Mouse (Mus musculus) forebrain, postnatal 0 days (tissue): ENCODE data around the gene Dab2ip. TPM values are rescaled to one million over a fixed set of nuclear protein-coding genes. Genes with fewer than 3 reads are reported as not detected.

Experiments
- ATAC-seq: fragments of 200-750 bp; cut with Nextera tagmentation; 2 replicates; pipeline ENCODE4 v1.8.0; 2017; ENCODE audit warnings: mild to moderate bottlenecking, moderate library complexity
- DNase-seq: peaks from one replicate; pipeline ENCODE4 v3.0.0-alpha.2; 2015
- H3K27ac ChIP-seq: fragments of 300-500 bp; sonication (generic); 2 replicates; pipeline ENCODE4 v1.5.1; 2014; ENCODE audit warnings: low read depth, mild to moderate bottlenecking, antibody characterized with exemption, low read length, moderate library complexity, mixed read lengths
- H3K27me3 ChIP-seq: fragments of 300-500 bp; sonication (generic); 2 replicates; pipeline ENCODE4 v1.6.1; 2014; ENCODE audit warnings: mild to moderate bottlenecking, low read length, mixed read lengths; ENCODE audit not compliant: insufficient read depth
- H3K36me3 ChIP-seq: fragments of 300-500 bp; sonication (generic); 2 replicates; pipeline ENCODE4 v1.6.1; 2014; ENCODE audit warnings: mild to moderate bottlenecking, moderate library complexity; ENCODE audit not compliant: insufficient read depth
- H3K4me1 ChIP-seq: fragments of 300-500 bp; sonication (generic); 2 replicates; pipeline ENCODE4 v1.6.1; 2014; ENCODE audit warnings: antibody characterized with exemption; ENCODE audit not compliant: insufficient read depth
- H3K4me2 ChIP-seq: fragments of 300-500 bp; sonication (generic); 2 replicates; pipeline ENCODE4 v1.6.1; 2014; ENCODE audit warnings: low read depth, mild to moderate bottlenecking, moderate library complexity
- H3K4me3 ChIP-seq: fragments of 300-500 bp; sonication (generic); 2 replicates; pipeline ENCODE4 v1.5.1; 2014; ENCODE audit warnings: low read depth, low read length, mixed read lengths
- H3K9ac ChIP-seq: fragments of 300-500 bp; sonication (generic); 2 replicates; pipeline ENCODE4 v1.6.1; 2014; ENCODE audit warnings: mild to moderate bottlenecking
- H3K9me3 ChIP-seq: fragments of 300-500 bp; sonication (generic); 2 replicates; pipeline ENCODE4 v1.6.1; 2016; ENCODE audit warnings: low read length
- CTCF ChIP-seq: sonication (generic); IDR thresholded peaks from 2 replicates; pipeline ENCODE4 v1.5.1; 2016; ENCODE audit warnings: antibody characterized with exemption, control low read depth, low read depth
- WGBS: fragments of 180-500 bp; shearing (Covaris S2); extraction: QIAGEN DNeasy Blood & Tissue Kit; methylation state at CpG from one replicate; pipeline ENCODE4 v1.1.7; 2014; 5-methylcytosine and 5-hydroxymethylcytosine counted together
- polyA plus RNA-seq: library from polyadenylated mRNA; unstranded; fragments of >200 nt; fragmentation: Nextera tagmentation; extraction: Ambion mirVana; gene quantifications from 2 replicates; pipeline ENCODE4 v1.2.1, GENCODE M21; 2015
- total RNA-seq: library from RNA; depleted of rRNA; stranded (reverse); fragments of >200 nt; gene quantifications from 2 replicates; pipeline ENCODE4 v1.2.3, GENCODE M21; 2014

The Dab2ip gene
- total and polyA plus RNA-seq, 2 experiments from 2014 or later = 65.4 to 119 TPM

GRCm38 (mm10) chr2:35756467-35756866 lies 198.4 kb downstream of the Dab2ip start:
- ATAC-seq (no peak), DNase-seq (no peak)
- no peak overlapping the region for H3K27ac ChIP-seq
- H3K4me1 ChIP-seq = no peaks in the 10 kb centered on the region
- no peak overlapping the region for H3K4me2 ChIP-seq
- no peaks in the 10 kb centered on the region for H3K36me3 ChIP-seq
- 88% methylated on average over 7 of the region's 7 CpGs for WGBS
- H3K9ac ChIP-seq = no peak overlapping the region
- H3K9me3 ChIP-seq = no peaks in the 10 kb centered on the region
- no peak for TF ChIP-seq CTCF
- H3K4me3 ChIP-seq = no peak overlapping the region
- H3K27me3 ChIP-seq = no peaks in the 10 kb centered on the region

- Histone ChIP-seq H3K9ac (no peak overlapping the region), H3K27me3 (no peaks in the 10 kb centered on the region), H3K27ac (0 out of 2 replicates have a peak overlapping the region, but pooled peaks have one; percentile 9), H3K4me1 (no peaks in the 10 kb centered on the region), H3K4me3 (no peak overlapping the region), H3K36me3 (no peaks in the 10 kb centered on the region), H3K4me2 (no peak overlapping the region), H3K9me3 (no peaks in the 10 kb centered on the region)
- WGBS = 56% methylated on average over 8 of the region's 8 CpGs
- DNase-seq (no peak), ATAC-seq (peak; percentile 50; the same call in 1 of the 2 replicates)
- TF ChIP-seq CTCF = no peak
Measured at GRCm38 (mm10) chr2:35760352-35760751, 202.3 kb downstream of the Dab2ip start.

GRCm38 (mm10) chr2:35760867-35761266 lies 202.8 kb downstream of the Dab2ip start:
- no peak for TF ChIP-seq CTCF
- DNase-seq (no peak), ATAC-seq (peak; percentile 57)
- H3K9me3 ChIP-seq = no peaks in the 10 kb centered on the region
- no peak overlapping the region for H3K9ac ChIP-seq
- no peak overlapping the region for H3K4me2 ChIP-seq
- no peaks in the 10 kb centered on the region for H3K27me3 ChIP-seq
- 0 out of 2 replicates have a peak overlapping the region, but pooled peaks have one; percentile 9 for H3K27ac ChIP-seq
- H3K4me1 ChIP-seq = no peaks in the 10 kb centered on the region
- no peaks in the 10 kb centered on the region for H3K36me3 ChIP-seq
- no peak overlapping the region for H3K4me3 ChIP-seq

- H3K4me1 ChIP-seq = no peaks in the 10 kb centered on the region
- H3K4me2 ChIP-seq = no peak overlapping the region
- no peaks in the 10 kb centered on the region for H3K9me3 ChIP-seq
- DNase-seq (no peak), ATAC-seq (no peak)
- H3K36me3 ChIP-seq = no peaks in the 10 kb centered on the region
- WGBS = 82% methylated on average over 5 of the region's 5 CpGs
- TF ChIP-seq CTCF = 0 out of 2 replicates have a peak, but pooled peaks have one; percentile 2
- no peaks in the 10 kb centered on the region for H3K27me3 ChIP-seq
- no peak overlapping the region for H3K27ac ChIP-seq
- no peak overlapping the region for H3K9ac ChIP-seq
- no peak overlapping the region for H3K4me3 ChIP-seq
Measured at GRCm38 (mm10) chr2:35761458-35761857, 203.4 kb downstream of the Dab2ip start.

GRCm38 (mm10) chr2:35763818-35764217 lies 205.8 kb downstream of the Dab2ip start:
- 93% methylated on average over 7 of the region's 7 CpGs for WGBS

GRCm38 (mm10) chr2:35764328-35764727 lies 206.3 kb downstream of the Dab2ip start:
- Histone ChIP-seq H3K4me1 (peaks cover 10% of the 10 kb centered on the region; the same call in 1 of the 2 replicates), H3K27me3 (no peaks in the 10 kb centered on the region), H3K9ac (no peak overlapping the region), H3K9me3 (no peaks in the 10 kb centered on the region), H3K27ac (no peak overlapping the region), H3K4me2 (no peak overlapping the region), H3K4me3 (no peak overlapping the region), H3K36me3 (no peaks in the 10 kb centered on the region)
- TF ChIP-seq CTCF = no peak
- DNase-seq = no peak
- ATAC-seq = no peak
- WGBS = 89% methylated on average over 8 of the region's 8 CpGs

More at GRCm38 (mm10) chr2:35763818-35764217, 205.8 kb downstream of the Dab2ip start:
- Histone ChIP-seq H3K27me3 (no peaks in the 10 kb centered on the region), H3K4me2 (no peak overlapping the region), H3K27ac (no peak overlapping the region), H3K9me3 (no peaks in the 10 kb centered on the region), H3K9ac (no peak overlapping the region), H3K4me3 (no peak overlapping the region), H3K36me3 (no peaks in the 10 kb centered on the region), H3K4me1 (peaks cover 7% of the 10 kb centered on the region; the same call in 1 of the 2 replicates)
- ATAC-seq (no peak), DNase-seq (no peak)
- TF ChIP-seq CTCF = no peak

GRCm38 (mm10) chr2:35767834-35768537 lies 209.9 kb downstream of the Dab2ip start:
- Histone ChIP-seq H3K9ac (no peak overlapping the region), H3K4me2 (no peak overlapping the region), H3K27ac (peak overlapping the region; percentile 23; the same call in 1 of the 2 replicates), H3K27me3 (no peaks in the 10 kb centered on the region), H3K4me1 (peaks cover 10% of the 10 kb centered on the region; the same call in 1 of the 2 replicates), H3K4me3 (no peak overlapping the region), H3K9me3 (no peaks in the 10 kb centered on the region), H3K36me3 (no peaks in the 10 kb centered on the region)
- no peak for TF ChIP-seq CTCF
- peak; percentile 70; the same call in 1 of the 2 replicates for ATAC-seq
- peak; percentile 24 for DNase-seq
- WGBS = 30% methylated on average over 14 of the region's 14 CpGs
